Mouse (Mus musculus): ENCODE data around the gene Lmln.
"Not testable (repeated sequence)": the region's sequence is repeated elsewhere in the genome, so short reads cannot be mapped to it uniquely, and the experiment has no call there.

DNA sequence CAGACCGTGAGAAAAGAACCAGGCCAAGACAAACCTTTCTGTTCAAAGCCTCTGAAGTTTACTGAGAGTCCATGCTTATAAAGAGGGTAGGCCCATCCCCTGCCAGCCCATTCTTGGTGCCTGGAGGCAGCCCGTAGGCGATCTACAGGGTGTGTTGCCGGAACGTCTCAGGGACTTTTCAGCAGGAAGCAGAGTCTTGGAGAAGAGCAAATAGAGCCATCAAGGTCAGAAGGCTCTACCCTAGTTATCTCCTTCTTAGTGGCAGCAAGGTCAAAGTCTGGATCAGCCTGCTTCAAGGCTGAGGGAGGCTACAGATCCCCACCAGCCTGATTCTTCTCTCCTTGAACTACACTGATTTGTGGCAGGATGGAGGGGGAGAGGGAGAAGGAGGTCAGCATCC, 114.5 kb downstream of the Lmln start:
- TF ChIP-seq POLR2A (IDR thresholded peaks at IDR 0.05; ENCODE audit: insufficient read length, low read depth); TCF3 (IDR thresholded peaks at IDR 0.05; ENCODE audit: insufficient read length, low read depth); POLR2AphosphoS2 (IDR thresholded peaks at IDR 0.05; ENCODE audit: insufficient read length, low read depth); TCF12 (IDR thresholded peaks at IDR 0.05; ENCODE audit: insufficient read depth, poor library complexity, severe bottlenecking); E2F4 (IDR thresholded peaks at IDR 0.05; ENCODE audit: insufficient read depth); USF1 (IDR thresholded peaks at IDR 0.05; ENCODE audit: low read depth); MAX (IDR thresholded peaks at IDR 0.05; ENCODE audit: low read depth): not testable (repeated sequence)

Data from myocyte (in vitro differentiated cells).